Mouse (Mus musculus) left cerebral cortex, adult 2 months (tissue): ENCODE results near the gene Synpo2. TPM values are rescaled to one million over a fixed set of nuclear protein-coding genes. Genes with fewer than 3 reads are reported as not detected.

Experiments
- DNase-seq, 2 experiments: peaks; one replicate each; pipeline ENCODE4 v3.0.0; 2021 to 2022; ENCODE audit warnings: low spot score in 2 of 2, mixed read lengths in 1 of 2; ENCODE audit errors: extremely low spot score in 1 of 2
- H3K27ac ChIP-seq: fragments of 200-600 bp; 2 replicates; pipeline ENCODE4 v1.8.1; 2022
- H3K4me3 ChIP-seq: fragments of 200-600 bp; 2 replicates; pipeline ENCODE4 v1.8.1; 2022
- CTCF ChIP-seq: fragments of 200-600 bp; IDR thresholded peaks from 2 replicates; pipeline ENCODE4 v1.8.1; 2022; ENCODE audit warnings: antibody characterized with exemption, mild to moderate bottlenecking, moderate library complexity
- intact Hi-C: fragments of 180-260 bp; cut with DNase I; formaldehyde crosslinking; loops from one replicate; pipeline ENCODE4 v1.15.1; 2025
- total RNA-seq, 2 experiments: library from RNA; stranded (reverse); gene quantifications; 2 replicates each; pipeline ENCODE4 v1.2.3; 2021

Gene Synpo2
- total RNA-seq, 2 experiments from 2014 or later = 2.7 to 3.0 TPM

DNA sequence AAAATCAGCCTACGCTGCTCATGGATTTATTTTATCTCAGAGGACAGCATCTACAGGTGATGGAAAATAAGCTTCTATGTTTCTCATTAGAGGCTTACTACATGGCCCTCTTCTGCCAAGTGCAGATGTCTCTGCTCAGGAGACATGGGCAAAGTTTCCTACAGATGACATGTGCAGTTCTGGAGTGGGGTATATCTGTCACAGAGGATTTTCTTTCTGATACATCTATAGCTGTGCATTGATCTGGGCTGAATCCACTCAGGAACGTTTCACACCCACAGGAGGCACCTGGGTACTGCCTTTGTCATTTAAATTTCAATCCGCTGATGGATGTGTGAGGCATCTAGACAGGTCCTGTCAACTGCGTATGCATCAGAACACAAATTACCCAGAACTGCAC is 42.2 kb downstream of the Synpo2 start:
- DNase-seq = no peak
- Histone ChIP-seq H3K27ac (no peak overlapping the region), H3K4me3 (no peak overlapping the region)
- intact Hi-C loops = loop anchor here (5.0 kb wide), 1 partner anchor 801 kb away; no protein-coding TSS in a partner anchor
- TF ChIP-seq CTCF = no peak

GRCm38 (mm10) chr3:123191602-123192001 is 44.3 kb downstream of the Synpo2 start:
- intact Hi-C loops = loop anchor here (5.0 kb wide), 1 partner anchor 799 kb away; no protein-coding TSS in a partner anchor
- H3K27ac ChIP-seq = no peak overlapping the region
- TF ChIP-seq CTCF = no peak

DNA sequence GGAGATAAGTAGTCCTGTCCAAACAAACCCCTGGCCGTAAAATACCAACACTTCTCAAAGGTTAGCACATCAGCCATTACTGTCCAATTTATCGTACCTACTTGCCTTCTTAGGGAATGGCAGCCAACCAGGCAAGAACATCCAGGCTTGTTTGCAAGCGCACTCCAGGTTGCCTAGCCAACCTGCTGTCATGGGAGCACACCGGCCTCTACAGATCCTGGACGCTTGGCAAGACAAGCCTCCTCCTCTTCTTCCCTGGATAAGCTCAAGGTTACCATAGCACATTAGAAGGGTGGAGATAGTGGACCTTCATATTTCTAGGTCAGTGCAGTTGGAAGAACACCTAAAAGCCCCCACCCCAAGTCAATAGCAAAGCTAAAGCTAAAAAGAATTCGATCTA is 45.6 kb downstream of the Synpo2 start:
- Histone ChIP-seq H3K4me3 (no peak overlapping the region), H3K27ac (no peak overlapping the region)
- TF ChIP-seq CTCF = no peak
- intact Hi-C loops = loop anchor here (5.0 kb wide), 1 partner anchor 798 kb away; no protein-coding TSS in a partner anchor
- DNase-seq = no peak

More at GRCm38 (mm10) chr3:123191602-123192001, 44.3 kb downstream of the Synpo2 start:
- H3K4me3 ChIP-seq = no peak overlapping the region
- DNase-seq = no peak

DNA sequence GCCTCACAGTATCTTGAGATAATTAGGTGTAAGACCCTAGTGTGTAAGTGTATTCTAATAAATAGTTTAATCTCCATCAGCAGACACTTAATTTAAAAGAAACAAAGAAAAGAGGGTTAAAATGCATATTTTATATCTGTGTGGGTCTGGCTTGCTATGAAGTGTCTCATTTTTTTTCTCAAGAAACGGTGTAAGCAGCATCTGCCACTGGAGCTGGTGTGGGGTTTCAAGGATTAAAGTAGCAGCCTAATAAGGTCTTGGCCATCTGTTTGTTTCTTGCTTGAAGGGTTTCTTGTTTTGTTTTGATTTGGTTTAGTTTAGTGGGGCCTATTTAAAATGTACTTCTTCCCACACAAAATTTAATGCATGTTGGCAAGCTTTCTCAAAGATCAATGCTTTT is 46.1 kb downstream of the Synpo2 start:
- intact Hi-C loops = loop anchor here (5.0 kb wide), 1 partner anchor 798 kb away; no protein-coding TSS in a partner anchor
- no peak for DNase-seq
- Histone ChIP-seq H3K27ac (no peak overlapping the region), H3K4me3 (no peak overlapping the region)
- no peak for TF ChIP-seq CTCF

GRCm38 (mm10) chr3:123188616-123189230 is 47.2 kb downstream of the Synpo2 start:
- no peak overlapping the region for H3K4me3 ChIP-seq
- DNase-seq = no peak
- intact Hi-C loops = no loop called here
- H3K27ac ChIP-seq = no peak overlapping the region
- TF ChIP-seq CTCF = no peak

DNA sequence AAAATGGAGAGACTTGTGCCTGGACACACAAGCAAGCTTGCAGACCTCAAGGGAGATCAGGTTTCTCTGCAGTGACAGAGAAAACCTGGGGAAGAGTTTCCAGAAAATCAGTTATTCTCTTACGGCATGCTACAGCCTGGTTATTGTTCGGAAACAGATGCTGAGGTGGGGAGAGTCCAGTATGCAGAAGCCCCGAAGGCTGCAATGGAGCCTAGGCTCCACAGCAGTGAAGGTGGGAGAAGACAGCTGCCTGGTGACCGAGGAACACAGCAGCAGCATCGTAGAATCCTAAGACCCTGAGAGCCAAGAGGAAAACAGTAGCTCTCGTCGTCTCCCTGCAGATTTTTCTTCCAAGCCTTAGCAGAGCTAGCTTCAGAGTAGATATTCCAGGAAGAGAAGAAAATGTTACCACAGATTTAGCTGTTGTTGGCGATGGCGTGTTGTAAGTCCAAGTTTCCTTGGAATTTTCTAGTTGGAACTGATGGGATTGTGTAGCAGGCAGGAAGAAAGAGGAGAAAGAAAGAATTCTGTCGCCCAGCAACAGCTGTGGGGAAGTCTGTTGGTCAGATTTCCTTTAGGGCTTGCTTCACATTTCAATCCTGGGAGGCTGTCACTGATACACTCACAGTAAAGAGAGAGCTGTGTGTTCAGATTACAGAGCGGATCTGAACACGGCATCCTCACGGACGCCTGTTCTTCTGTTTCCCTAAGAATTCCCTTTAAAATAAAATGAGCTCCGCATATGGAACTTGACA is 48.4 kb downstream of the Synpo2 start:
- no peak for DNase-seq
- no peak for TF ChIP-seq CTCF
- Histone ChIP-seq H3K4me3 (no peak overlapping the region), H3K27ac (no peak overlapping the region)
- intact Hi-C loops = no loop called here

GRCm38 (mm10) chr3:123185238-123185925 is 50.6 kb downstream of the Synpo2 start:
- intact Hi-C loops = no loop called here
- no peak overlapping the region for H3K4me3 ChIP-seq
- no peak overlapping the region for H3K27ac ChIP-seq
- TF ChIP-seq CTCF = no peak
- no peak for DNase-seq

DNA sequence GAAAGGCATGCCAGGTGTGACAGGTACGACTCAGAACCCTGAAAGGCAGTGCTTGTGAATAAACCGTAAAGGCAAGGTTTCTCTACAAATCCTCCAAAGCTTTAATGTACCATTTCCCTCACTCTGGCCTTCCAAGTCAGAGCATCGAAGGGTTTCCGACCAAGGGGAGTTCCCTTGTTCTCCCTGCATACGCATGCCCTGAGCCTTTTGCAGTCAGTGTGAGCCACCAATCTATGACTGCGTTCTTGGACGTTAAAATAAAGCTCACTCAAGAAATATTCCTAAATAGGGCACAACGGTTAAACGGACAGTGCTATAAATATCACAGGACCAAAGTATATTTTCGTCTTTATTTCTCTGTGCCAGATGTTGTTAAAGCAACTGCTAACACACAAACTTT is 51.7 kb downstream of the Synpo2 start:
- H3K27ac ChIP-seq = no peak overlapping the region
- no peak for TF ChIP-seq CTCF
- DNase-seq = no peak
- no peak overlapping the region for H3K4me3 ChIP-seq
- intact Hi-C loops = no loop called here

GRCm38 (mm10) chr3:123179508-123179907 is 56.4 kb downstream of the Synpo2 start:
- no peak overlapping the region for H3K4me3 ChIP-seq
- H3K27ac ChIP-seq = no peak overlapping the region
- no peak for TF ChIP-seq CTCF
- no peak for DNase-seq
- intact Hi-C loops = no loop called here

DNA sequence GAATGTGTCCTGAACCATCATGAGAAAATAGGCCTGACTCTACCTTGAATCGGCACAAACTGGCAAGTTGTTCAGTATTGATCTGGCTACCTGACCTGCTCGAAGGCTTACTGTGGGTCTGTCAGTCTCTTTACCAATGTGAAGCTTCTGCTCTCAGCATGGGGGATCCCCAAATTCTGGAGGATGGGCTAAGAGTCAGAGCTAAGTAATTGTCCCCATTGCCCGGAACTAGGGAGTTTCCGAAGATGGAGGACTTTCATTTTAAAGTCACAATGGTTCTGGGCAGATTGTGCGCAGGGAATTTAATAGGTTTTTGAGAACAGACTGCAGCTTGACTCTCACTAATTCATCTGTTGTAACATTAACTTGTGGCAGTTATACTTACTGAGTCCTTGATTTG is 56.9 kb downstream of the Synpo2 start:
- Histone ChIP-seq H3K27ac (no peak overlapping the region), H3K4me3 (no peak overlapping the region)
- DNase-seq = no peak
- TF ChIP-seq CTCF = no peak
- intact Hi-C loops = no loop called here

GRCm38 (mm10) chr3:123178420-123178819 is 57.5 kb downstream of the Synpo2 start:
- intact Hi-C loops = no loop called here
- TF ChIP-seq CTCF = no peak
- H3K4me3 ChIP-seq = no peak overlapping the region
- no peak overlapping the region for H3K27ac ChIP-seq
- no peak for DNase-seq
